Mouse (Mus musculus): ENCODE data around the gene Gm20388.
"Not testable (repeated sequence)": the region's sequence is repeated elsewhere in the genome, so short reads cannot be mapped to it uniquely, and the experiment has no call there.

Gene Gm20388

DNA sequence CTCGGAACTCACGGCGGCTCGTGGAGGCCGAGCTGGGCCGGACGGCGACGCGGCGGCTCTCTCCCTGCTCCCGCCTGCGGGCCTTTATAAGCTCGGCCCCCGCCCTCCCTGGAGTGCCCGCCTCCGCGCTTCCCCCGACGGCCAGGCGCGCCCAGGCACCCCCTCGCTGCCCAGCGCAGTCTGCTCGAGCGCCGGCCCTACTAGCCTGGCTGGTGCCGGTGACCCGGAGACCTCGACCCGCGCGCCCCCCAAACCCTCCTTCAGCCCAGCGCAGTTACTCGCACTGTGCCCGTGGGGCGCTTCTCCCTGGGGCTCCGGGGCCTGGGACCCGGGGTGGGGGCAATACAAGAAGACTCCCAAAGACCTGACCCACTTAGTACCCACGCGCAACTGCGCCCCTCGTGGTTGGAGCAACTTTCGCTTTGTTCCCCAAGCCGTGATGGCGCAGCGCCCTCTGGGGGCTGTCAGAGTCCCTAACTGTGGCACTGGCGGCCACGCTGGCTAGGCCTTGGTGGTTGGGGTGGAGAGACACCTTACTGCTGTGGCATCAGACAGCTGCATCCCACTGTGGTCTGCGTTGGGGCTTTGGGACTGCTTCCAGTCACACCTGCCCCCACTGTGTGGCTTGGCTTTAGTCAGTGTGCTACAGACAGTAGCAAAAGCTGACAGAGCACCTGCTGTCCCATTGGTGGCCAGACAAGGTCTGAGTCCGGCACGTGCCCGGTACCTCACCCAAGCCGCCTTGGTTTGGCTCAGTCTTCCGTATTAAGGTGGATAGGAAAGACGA is 2640.8 kb downstream of the Gm20388 start, which contains the start of gene Piezo1:
Gene Piezo1, minus strand, starts transcription at position 65 of the 787 bp plus-strand sequence.
- peak; percentile 96 for DNase-seq

DNA sequence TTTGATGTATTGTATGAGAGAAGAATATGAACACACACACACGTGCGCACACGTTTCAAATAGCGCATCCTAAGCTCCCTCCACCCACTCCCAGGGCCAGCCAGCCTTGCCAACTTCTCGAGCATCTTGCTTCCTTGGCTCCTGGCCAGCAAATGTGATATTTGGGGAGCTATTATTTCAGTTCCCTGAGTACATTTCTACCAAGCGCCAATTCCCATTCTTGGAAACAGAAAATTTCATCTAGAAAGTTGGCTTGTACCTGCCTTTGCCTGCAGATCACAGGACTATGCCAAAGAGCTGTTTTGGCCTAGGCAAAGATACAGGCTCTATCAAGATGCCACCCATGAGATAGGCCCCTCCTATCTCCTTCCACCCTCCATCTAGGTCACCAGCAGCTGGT is 2644.1 kb downstream of the Gm20388 start:
- DNase-seq: no peak

DNA sequence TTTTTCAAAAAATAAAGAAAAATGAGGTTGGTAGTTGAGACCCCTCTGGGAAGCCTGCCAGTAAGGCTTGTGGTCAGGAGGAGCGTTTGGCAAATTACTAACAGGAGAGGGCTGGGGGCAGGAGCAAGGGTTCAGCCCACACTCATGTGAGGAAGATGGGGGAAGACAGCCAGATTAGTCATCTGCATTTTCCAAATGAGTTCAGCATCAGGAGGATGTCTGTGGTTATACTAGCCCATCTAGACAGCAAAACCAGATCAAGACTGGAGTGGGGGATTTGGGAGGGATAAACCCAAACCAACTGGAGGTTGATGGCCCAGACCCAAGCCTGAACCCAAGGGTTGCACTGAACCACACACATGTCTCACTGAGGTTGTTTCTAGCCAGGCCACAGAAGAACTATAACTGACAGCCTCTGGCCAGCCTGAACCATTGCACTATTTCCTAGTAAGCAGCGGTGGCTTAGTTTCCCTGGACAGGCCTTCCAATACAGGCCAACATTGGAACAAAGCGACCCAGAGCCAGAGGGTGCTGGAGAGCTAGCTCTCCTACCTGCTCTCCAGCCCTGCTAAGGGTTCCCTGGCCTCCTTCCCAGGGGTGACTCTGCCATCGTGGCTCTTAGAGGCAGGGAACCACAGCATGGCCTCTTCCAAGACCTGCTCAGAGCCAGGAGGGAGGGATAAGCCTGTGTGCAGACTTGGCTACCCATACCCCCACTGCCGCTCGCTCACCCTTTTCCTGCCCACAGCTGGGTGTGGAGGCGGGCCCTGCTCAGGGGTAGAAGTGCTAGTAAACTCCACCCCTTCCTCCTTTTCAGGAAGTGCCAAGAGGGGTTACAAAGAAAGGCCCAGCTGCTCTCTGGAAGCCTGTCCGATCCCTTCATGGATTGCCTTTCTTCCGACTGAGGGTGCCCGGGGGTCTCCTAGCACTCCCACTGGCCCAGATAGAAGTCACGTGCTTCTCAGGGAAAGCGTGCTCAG is 2645.7 kb downstream of the Gm20388 start:
- DNase-seq: peak; percentile 74

DNA sequence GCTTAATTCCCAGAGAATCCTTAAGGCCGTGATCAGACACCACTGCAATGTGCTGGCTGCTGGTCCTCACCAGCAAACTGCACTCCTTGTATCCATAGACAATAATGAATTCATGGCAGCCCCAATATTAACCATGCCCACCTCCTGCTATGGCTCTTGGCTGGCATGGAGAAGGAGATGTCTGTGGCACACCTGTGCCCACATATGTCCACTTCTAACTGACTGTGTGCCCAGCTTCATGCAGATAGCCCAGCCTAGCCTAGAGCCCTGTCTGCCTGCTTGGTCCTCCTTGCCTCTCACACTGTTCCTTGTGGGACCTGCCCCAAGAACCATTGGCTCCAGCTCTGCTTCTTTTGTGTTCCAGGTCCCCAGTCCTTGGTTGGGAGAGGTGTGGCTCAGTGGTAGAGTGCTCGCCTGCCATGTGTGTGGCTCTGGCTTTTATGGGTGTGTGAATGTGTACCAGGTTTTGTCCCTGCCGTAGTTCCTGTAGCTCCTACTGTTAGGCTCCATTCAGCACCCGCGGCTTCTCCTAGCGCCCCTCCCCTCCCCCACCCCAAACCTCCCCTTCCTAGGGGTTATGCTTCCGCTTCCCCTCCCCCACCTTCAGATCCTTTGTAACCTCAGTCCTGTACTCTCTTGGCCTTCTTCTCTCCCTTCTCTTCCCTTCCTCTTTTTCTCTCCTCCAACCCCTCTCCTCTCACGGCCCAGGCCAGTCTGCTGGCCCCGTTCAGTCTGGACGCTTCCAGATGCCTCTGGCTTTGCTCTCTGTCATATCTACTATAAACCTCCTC is 2646.8 kb downstream of the Gm20388 start:
- no peak for DNase-seq

DNA sequence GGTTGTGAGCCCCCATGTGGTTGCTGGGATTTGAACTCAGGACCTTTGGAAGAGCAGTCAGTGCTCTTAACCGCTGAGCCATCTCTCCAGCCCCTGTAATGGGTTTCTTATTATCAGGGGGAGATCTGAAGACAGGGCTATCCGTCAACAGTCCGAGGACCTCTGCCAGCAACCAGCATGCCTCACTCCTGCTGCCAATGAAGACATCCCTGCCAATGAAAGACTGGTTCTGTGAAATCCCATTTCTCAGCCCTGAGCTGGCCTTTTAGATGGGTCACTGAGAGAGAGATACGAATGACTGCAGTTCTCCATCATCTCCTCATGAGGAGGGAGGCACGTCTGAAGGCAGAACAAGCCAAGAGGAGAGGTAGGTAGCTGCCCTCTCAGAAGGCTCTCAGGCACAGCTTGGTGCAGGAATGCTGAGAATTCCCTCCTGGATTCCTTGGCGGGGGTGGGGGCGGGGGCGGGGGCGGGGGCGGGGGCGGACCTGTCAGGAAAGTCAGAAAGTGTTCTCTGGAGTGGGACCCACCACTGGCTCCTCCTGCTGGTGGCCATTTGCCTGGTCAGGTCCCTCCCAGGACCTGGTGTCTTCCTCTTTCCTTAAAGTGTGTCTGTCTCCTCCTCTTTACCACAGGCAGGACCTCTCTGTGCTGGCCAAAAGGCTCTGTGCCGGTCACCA is 2648.2 kb downstream of the Gm20388 start:
- DNase-seq: peak; percentile 76

DNA sequence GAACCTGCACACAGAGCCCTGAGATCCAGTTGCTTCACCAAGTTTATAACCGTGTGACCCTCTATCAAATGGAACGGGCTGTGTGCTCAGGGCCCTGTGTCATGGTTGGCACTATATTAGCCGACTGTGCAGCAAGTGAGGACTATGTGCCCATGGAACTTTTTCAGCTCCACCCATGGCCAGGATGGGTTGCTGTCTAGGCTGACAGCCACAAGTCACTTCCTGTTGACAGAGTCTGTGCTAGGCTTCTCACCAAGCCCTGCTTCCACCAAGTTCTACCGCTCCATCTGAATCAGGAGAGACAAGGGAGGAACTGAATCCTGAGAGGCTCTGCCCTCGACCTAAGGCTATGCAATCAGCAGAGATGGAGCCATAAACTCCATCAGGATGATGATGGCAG is 2650.6 kb downstream of the Gm20388 start:
- no peak for DNase-seq

DNA sequence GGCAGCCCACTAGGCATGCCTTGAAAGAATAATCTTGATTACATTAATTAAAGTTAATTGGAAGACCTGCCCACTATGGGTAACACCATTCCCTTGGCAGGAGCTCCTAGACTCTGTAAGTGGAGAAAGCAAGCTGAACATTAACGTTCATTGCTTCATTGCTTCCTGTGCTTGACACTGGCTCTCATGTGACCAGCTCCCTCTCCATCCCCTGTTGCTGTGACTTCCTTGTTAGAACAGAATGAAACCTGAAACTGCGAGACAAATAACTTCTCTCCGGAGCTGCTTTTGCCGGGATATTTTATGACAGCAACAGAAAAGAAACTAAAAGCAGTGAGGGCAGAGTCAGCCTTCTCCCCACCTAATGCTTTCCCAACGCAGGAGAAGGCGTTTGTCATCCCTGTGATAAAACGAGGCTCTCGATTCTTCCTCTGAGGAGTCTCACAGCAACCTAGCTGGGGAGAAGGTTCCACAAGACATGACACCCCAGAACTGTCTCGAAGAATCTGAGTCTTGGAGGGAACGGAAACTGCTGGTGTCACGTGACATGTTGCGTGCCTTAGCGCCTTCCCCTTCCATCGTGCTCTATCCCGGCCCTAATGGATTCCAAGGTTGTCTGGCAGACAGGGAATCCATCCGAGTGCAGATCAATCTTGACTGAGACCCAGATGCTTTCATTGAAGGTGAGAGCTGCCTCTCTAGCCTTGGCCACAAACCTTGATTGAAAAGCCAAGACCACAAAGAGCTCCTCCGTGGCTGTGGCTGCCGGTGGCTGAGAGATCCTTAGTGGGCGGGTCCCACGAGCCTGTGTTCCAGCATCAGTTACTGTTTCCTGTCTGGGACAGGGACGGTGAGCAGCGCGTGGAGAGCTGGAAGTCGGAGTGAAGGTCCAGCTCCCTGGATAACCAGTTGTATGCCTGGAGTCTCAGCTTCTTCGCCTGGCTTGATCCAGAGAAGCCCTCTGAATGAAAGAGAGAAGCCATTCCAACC is 2654.0 kb downstream of the Gm20388 start:
- no peak for DNase-seq

DNA sequence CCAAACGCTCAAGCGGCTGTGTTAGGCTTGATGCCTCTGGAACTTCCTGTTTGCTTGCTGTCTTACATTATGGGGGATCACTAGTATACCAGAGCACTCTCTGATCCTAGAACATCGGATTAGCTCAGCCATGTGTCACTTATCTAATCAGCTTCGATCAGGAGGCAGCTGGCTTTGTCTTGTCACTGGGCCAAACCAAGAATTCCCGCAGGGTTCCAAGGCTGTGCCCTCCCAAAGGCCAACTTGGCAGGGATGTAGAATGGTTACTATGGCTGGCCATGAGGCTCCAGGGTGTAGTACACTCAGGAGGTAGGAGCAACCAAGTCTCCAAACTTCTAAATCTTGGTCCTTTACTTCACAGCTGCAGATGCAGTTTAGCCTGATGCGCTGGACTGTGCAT is 2656.1 kb downstream of the Gm20388 start:
- DNase-seq: no peak

DNA sequence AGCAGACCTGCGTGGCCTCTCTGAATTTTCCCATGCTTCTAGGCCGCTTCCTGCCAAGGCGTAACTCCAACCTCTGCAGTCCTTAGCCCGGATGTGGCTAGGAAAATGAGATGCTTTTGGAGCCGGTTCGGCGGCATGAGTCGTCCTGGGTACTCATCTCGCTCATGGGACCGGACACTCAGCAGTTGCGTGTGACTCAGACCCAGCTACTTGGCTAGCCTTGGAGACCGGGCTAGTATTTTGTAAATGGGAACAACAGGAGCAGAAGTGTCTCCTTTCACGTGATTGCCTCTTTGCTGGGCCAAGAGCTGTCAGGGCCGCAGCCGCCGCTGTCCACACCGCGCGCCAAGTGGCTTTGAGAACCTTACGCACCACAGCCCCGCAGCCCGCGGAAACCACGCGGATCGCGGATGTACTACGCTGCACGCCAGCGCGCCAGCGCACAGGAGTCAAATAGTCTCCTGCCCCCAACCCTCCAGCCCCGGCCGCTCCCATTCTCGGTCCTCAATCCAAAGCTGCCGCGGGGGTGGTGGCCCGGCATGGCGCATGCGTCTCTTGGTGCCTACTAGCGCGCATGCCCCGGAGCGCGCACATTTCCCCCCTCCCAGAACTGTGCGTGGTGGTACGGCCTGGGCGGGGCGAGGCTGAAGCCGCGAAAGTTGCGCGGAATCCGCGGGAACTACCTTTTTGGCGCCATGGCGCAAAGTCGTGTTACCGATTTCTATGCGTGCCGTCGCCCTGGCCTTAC is 2656.9 kb downstream of the Gm20388 start, which contains the start of gene Cdt1:
Gene Cdt1, plus strand, starts transcription at position 655 of the 748 bp plus-strand sequence.
- peak; percentile 97 for DNase-seq

DNA sequence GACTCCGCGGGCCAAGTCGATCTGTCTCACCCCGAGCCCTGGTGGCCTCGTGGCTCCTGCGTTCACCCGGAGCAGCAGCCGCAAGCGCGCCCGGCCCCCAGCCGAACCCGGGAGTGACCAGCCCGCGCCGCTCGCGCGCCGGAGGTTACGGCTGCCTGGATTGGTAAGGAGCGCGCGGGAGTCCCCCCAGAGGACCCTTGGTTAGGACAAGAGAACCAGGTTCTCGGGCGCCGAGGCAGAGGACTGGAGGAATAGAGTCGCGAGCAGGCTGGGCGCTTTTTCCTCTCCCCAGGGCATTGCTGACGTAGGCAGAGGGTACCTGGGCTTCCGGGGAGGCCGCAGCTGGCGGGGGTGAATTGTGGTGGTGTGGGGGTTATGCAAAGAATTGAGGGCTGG is 2657.5 kb downstream of the Gm20388 start:
- no peak for DNase-seq

DNA sequence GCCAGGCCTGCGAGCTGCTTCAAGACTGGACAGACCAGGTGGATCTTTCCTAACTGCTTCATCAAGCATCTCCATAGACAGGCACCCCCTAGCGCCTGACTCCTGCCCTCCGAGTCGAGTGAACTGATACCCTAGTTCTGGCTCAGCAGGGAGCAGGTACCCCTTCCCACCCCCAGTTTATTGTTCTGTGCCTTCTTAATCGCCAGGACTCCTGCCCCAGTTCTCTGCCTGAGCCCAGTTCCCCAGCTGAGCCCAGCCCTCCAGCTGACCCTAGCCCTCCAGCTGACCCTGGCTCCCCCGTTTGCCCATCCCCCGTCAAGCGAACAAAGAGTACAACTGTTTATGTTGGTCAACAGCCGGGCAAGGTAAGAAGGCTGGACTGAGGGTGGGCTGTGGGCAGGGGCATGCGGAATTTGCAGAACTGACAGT is 2658.3 kb downstream of the Gm20388 start:
- DNase-seq: no peak

DNA sequence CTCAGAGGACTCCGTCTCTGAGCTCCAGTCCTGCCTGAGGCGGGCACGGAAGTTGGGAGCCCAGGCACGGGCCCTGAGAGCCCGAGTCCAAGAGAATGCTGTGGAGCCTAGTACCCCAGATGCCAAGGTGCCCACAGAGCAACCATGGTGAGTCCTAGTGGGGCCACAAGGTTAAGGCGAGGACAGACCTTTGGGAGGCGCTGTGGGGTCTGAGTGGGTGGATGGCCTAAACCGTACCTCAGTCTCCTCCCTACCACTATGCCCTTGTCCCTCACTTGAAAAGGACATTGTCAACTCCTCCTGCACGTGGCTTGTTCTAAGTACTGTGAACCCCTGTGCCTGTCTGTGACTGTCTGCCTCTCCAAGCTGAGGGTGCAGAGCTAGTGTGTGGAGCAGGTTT is 2658.7 kb downstream of the Gm20388 start:
- no peak for DNase-seq

DNA sequence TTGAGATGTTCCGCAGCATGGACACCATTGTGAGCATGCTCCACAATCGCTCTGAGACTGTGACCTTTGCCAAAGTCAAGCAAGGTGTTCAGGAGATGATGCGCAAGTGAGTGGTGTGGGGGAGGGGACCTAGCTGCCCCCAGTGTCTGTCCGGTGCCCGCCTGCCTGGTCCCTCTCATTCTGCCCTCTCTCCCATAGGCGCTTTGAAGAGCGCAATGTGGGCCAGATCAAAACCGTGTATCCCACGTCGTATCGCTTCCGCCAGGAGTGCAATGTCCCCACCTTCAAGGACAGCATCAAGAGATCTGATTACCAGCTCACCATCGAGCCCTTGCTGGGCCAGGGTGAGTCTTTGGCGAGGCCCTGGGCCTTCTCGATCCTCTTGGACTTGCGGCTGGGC is 2659.4 kb downstream of the Gm20388 start:
- no peak for DNase-seq

DNA sequence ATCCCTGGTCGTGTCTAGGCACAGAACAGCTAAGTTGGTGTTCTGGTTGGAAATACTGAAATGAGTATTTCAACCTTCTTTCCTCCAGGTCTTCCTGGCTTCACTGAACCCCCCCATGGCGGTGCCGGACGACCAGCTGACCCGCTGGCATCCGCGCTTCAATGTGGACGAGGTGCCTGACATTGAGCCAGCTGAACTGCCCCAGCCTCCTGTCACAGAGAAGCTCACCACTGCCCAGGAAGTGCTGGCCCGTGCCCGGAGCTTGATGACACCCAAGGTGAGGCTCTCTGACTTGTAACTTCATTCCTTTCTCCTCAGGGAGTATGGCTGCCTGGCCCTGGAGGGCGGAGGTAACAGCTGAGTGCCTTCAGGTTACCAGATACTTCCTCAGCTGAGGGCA is 2660.5 kb downstream of the Gm20388 start:
- no peak for DNase-seq

DNA sequence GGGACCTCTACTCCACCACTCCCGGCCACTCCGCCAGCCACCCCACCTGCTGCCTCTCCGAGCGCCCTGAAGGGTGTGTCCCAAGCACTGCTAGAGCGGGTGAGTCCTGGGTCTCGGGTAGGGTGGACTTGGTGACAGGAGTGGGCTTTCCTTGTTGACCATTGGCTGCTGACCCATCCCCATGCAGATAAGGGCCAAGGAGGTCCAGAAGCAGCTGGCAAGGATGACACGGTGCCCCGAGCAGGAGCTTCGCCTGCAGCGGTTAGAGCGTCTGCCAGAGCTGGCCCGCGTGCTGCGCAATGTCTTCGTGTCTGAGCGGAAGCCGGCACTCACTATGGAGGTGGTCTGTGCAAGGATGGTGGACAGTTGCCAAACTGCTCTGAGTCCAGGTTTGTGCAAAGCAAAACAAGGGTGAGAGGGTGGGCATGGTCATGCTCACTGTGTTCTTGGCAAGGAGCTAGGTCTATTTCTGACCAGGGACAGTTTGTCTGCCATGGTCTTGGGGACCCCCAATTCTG is 2661.2 kb downstream of the Gm20388 start:
- DNase-seq: no peak

DNA sequence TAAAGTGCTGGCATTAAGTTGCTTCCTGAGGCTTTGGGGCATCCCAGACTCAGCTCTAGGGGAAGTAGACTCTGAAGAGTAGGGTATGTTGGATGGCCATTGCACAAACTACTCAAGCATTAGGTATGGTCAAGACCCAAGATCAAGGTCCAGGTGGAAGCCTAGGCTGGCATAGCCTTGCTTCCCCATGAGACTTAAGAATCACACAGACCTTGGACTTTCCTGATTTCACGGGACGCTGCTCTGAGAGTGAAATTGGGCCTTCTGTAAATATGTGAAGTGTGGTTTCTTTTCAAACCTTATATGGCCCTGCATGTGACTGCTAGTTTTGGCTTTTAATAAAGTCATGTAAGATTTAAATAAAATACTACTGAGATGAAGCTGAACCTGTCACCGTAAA is 2662.1 kb downstream of the Gm20388 start:
- no peak for DNase-seq

DNA sequence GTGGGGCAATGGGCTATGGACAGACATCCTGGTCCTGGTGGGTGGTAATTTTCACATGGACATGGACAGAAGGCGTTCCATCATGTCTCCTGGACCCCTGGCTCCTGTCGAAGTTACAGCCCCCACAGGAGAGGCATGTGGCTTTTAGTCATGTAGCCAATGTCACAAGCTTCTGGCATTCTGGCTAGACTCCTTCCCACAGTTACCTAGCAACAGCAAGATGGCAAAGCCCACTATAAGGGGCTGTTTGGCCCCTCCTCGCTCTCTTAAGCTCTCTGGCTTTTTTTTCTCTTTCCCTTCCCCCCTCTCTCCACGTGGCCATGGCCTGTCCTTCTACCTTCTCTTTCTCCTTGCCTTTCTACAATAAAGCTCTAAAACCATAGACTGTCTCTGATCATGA is 2662.5 kb downstream of the Gm20388 start:
- DNase-seq: not testable (repeated sequence)

DNA sequence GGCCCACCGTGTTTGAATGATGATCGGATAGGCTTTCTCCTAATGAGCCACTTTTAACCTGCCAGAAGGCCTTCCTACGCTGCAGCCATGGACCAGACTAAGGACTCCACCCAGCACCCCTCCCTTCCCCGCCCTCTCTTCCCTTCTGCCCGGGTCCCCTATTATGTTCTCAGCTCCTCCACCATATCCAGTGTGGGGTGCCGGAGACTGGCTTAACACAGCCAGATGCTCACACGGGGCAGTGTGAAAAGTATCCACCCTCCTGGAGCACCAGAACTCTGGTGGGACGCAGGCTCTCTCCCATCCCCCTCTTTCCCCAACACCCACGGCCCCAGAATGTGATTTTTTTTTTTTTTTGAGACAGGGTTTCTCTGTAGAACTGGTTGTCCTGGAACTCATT is 2662.9 kb downstream of the Gm20388 start:
- DNase-seq: no peak

DNA sequence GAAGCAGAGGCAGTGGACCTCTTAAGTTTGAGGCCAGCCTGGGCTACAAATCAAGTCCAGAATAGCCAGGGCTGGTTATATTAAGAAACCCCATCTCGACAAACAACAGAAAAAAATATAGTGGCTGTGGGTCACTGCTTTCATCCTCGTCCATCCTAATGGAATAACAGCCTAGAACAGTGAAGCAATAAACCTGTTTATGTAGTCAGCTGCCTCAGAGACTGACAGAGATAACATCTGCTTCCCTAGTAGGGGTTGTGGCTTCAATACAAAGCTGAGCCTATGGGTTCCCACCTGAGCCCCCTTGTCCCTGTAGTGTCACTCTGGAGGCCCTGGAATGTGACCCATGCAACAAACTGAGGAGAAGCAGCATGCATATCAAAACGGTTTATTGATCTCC is 2663.6 kb downstream of the Gm20388 start:
- no peak for DNase-seq
